Mouse (Mus musculus): ENCODE results near the gene 9130019O22Rik. TPM values are rescaled to one million over a fixed set of nuclear protein-coding genes. Genes with fewer than 3 reads are reported as not detected.
"Not testable (repeated sequence)": the region's sequence is repeated elsewhere in the genome, so short reads cannot be mapped to it uniquely, and the experiment has no call there.

The 9130019O22Rik gene
- total RNA-seq, 2 experiments from 2014 or later = 3.3 TPM

- no peak for DNase-seq (ENCODE audit: low spot score in 2 of 2)
Observed at GRCm38 (mm10) chr7:127342332-127342731, 44.6 kb downstream of the 9130019O22Rik start.

GRCm38 (mm10) chr7:127341861-127342260, 45.1 kb downstream of the 9130019O22Rik start:
- not testable (repeated sequence) for DNase-seq (ENCODE audit: low spot score in 2 of 2)

GRCm38 (mm10) chr7:127341356-127341755, 45.6 kb downstream of the 9130019O22Rik start:
- no peak for DNase-seq (ENCODE audit: low spot score in 2 of 2)

- no peak for DNase-seq (ENCODE audit: low spot score in 2 of 2)
Observed at GRCm38 (mm10) chr7:127337636-127338035, 49.3 kb downstream of the 9130019O22Rik start.

- no peak for DNase-seq (ENCODE audit: low spot score in 2 of 2)
Observed at GRCm38 (mm10) chr7:127335604-127336003, 51.4 kb downstream of the 9130019O22Rik start.

GRCm38 (mm10) chr7:127333240-127333639, 53.7 kb downstream of the 9130019O22Rik start:
- DNase-seq (ENCODE audit: low spot score in 2 of 2) = no peak

Other genes starting within 250 kb of the 9130019O22Rik start
- under 1 TPM; 0.33 to 0.55 TPM for gene Spn, start 249.3 kb downstream of the 9130019O22Rik start, total RNA-seq (2021)
- gene Cd2bp2, start 191.1 kb downstream of the 9130019O22Rik start, total RNA-seq (2021) = 10 to 100 TPM; 70.5 to 75.5 TPM
- 10 to 100 TPM; 84.6 to 95.4 TPM for gene Tbc1d10b, start 178.7 kb downstream of the 9130019O22Rik start, total RNA-seq (2021)
- 1 to 10 TPM; 1.3 to 3.3 TPM for gene Mylpf, start 178.3 kb downstream of the 9130019O22Rik start, total RNA-seq (2021)
- 10 to 100 TPM; 19.3 to 19.6 TPM for gene Zfp553, start 154.1 kb downstream of the 9130019O22Rik start, total RNA-seq (2021)
- 1 to 10 TPM; 5.5 to 5.9 TPM for gene Sept1, start 154.0 kb downstream of the 9130019O22Rik start, total RNA-seq (2021)
- 10 to 100 TPM; 56.7 to 67.0 TPM for gene Zfp771, start 142.9 kb downstream of the 9130019O22Rik start, total RNA-seq (2021)
- 10 to 100 TPM; 36.0 to 37.1 TPM for gene Dctpp1, start 126.5 kb downstream of the 9130019O22Rik start, total RNA-seq (2021)
- gene Sephs2, start 113.1 kb downstream of the 9130019O22Rik start, total RNA-seq (2021) = 10 to 100 TPM; 45.7 to 49.4 TPM
- under 1 TPM; 0.51 to 0.89 TPM for gene Itgal, start 90.9 kb downstream of the 9130019O22Rik start, total RNA-seq (2021)
- gene Zfp768, start 41.6 kb downstream of the 9130019O22Rik start, total RNA-seq (2021) = 10 to 100 TPM; 11.9 to 13.5 TPM
- gene Zfp747, start 11.1 kb downstream of the 9130019O22Rik start, total RNA-seq (2021) = 1 to 10 TPM; 7.3 to 7.5 TPM
- 1 to 10 TPM; 5.4 to 6.4 TPM for gene E430018J23Rik, start 6.5 kb upstream of the 9130019O22Rik start, total RNA-seq (2021)
- 1 to 10 TPM; 4.1 to 4.4 TPM for gene Zfp764, start 19.7 kb upstream of the 9130019O22Rik start, total RNA-seq (2021)
- gene Zfp688, start 34.9 kb upstream of the 9130019O22Rik start, total RNA-seq (2021) = 10 to 100 TPM; 10.0 to 11.7 TPM
- 1 to 10 TPM; 7.5 to 7.7 TPM for gene Zfp689, start 62.0 kb upstream of the 9130019O22Rik start, total RNA-seq (2021)
- gene Prr14, start 72.4 kb upstream of the 9130019O22Rik start, total RNA-seq (2021) = 10 to 100 TPM; 31.6 to 34.8 TPM
- 10 to 100 TPM; 60.0 to 63.1 TPM for gene Fbrs, start 92.0 kb upstream of the 9130019O22Rik start, total RNA-seq (2021)
- 100 to 1,000 TPM; 109 to 111 TPM for gene Srcap, start 124.8 kb upstream of the 9130019O22Rik start, total RNA-seq (2021)
- gene Gm42715, start 132.4 kb upstream of the 9130019O22Rik start, total RNA-seq (2021) = 10 to 100 TPM; 11.2 to 19.2 TPM
- 1 to 10 TPM in 1 of 2 experiments, under 1 TPM in 1; 0.80 to 2.4 TPM for gene Tmem265, start 174.2 kb upstream of the 9130019O22Rik start, total RNA-seq (2021)
- gene Phkg2, start 186.2 kb upstream of the 9130019O22Rik start, total RNA-seq (2021) = 10 to 100 TPM; 69.4 to 76.3 TPM
- 10 to 100 TPM; 10.5 to 11.2 TPM for gene Ccdc189, start 201.4 kb upstream of the 9130019O22Rik start, total RNA-seq (2021)
- gene Rnf40, start 201.6 kb upstream of the 9130019O22Rik start, total RNA-seq (2021) = 10 to 100 TPM; 70.6 to 71.3 TPM
- 10 to 100 TPM; 25.1 to 31.8 TPM for gene Zfp629, start 228.6 kb upstream of the 9130019O22Rik start, total RNA-seq (2021)